Mouse (Mus musculus): ENCODE measurements around the gene Lsm12. TPM values are rescaled to one million over a fixed set of nuclear protein-coding genes. Genes with fewer than 3 reads are reported as not detected.

The Lsm12 gene
- polyA plus RNA-seq, 1 experiment from 2014 or later = 89.9 TPM

DNA sequence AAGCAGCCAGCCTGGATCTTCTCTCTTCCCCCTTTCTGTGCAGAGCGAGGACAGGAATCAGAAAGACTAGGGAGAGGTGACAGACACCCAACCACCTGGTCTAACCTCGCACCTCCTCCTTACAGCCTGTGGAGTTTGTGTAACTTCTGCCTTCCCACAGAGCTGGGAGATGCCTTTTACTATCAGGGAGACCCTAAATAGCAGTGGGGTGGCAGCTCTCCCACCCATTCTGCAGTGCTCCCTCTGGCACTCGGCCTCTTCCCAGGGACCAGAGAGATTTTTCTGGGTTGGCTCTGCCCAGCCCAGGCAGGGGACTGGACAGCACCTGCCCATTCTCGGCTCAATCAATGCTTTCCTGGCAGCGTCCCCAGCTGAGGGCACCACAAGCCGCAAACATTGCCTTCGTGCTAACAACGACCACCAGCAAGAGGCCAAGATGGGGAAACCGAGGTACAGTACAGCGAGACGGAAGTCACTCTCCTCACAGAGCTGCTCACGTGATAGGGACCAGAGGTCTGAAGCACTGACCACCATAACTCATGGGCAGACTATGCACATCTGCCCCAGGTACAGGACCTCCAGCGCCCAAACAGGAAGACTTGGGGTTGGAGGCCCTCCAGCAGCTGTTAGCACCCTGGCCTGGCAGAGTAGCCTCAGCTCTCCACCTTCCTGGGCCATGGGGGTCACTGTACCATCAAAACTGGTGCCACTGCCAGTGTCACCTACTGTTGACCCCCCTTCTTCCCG, 34.3 kb upstream of the Lsm12 start:
- H3K9ac ChIP-seq (ENCODE audit: low read length) = 0 out of 2 replicates have a peak overlapping the region, but pooled peaks have one; percentile 20
- peak overlapping the region; percentile 52; the same call in 1 of the 2 replicates for H3K4me3 ChIP-seq (ENCODE audit: low read depth, low read length)
- 0 out of 2 replicates have a peak, but pooled peaks cover 3% of the 10 kb centered on the region for H3K36me3 ChIP-seq (ENCODE audit: control insufficient read depth, insufficient read depth, low read length)
- no peak; the same call in 1 of the 2 replicates for ATAC-seq (replicated peaks; ENCODE audit: low FRiP score, low TSS enrichment, low read depth)
- peak overlapping the region; percentile 87 for H3K27ac ChIP-seq (ENCODE audit: low read depth)
- no peaks in the 10 kb centered on the region for H3K9me3 ChIP-seq (ENCODE audit: control insufficient read depth, low read length)
- H3K27me3 ChIP-seq (replicated peaks; ENCODE audit: control insufficient read depth, insufficient read depth, low read length) = no peaks in the 10 kb centered on the region
- peak overlapping the region; percentile 91 for H3K4me2 ChIP-seq (ENCODE audit: low read length)
- peaks cover 76% of the 10 kb centered on the region for H3K4me1 ChIP-seq (replicated peaks; ENCODE audit: control insufficient read depth, insufficient read depth, low read length)
- no peak for DNase-seq (ENCODE audit: low spot score)
- 52% methylated on average over 14 of the region's 14 CpGs for WGBS

DNA sequence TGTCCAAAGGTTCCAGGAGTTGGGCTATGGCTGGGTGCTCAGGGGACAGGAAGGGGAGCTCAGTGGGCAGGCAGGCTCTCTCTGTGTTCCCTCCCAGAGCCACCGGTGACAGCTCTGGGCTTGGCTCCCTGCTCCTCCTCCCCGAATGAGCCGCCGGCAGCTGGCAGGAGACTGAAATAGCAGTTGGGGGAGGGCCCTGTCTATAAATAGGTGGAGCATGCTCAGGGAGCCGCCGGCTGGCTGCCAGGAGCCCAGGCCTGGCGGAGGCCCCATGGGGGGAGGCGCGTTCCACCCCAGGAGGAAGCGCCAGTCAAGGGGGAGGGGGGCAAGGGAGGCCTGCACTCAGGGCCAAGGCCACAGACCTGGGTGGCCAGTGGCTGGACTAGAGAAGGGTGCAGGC, 33.7 kb upstream of the Lsm12 start:
- Histone ChIP-seq H3K4me2 (ENCODE audit: low read length) (peak overlapping the region; percentile 91), H3K27me3 (replicated peaks; ENCODE audit: control insufficient read depth, insufficient read depth, low read length) (no peaks in the 10 kb centered on the region), H3K27ac (ENCODE audit: low read depth) (peak overlapping the region; percentile 87), H3K4me3 (ENCODE audit: low read depth, low read length) (peak overlapping the region; percentile 52), H3K9ac (ENCODE audit: low read length) (peak overlapping the region; percentile 41), H3K9me3 (ENCODE audit: control insufficient read depth, low read length) (no peaks in the 10 kb centered on the region), H3K36me3 (ENCODE audit: control insufficient read depth, insufficient read depth, low read length) (no peaks in the 10 kb centered on the region), H3K4me1 (replicated peaks; ENCODE audit: control insufficient read depth, insufficient read depth, low read length) (peaks cover 79% of the 10 kb centered on the region)
- peak; percentile 91 for DNase-seq (ENCODE audit: low spot score)
- peak; percentile 75 for ATAC-seq (replicated peaks; ENCODE audit: low FRiP score, low TSS enrichment, low read depth)
- WGBS = 0% methylated on average over 9 of the region's 10 CpGs

DNA sequence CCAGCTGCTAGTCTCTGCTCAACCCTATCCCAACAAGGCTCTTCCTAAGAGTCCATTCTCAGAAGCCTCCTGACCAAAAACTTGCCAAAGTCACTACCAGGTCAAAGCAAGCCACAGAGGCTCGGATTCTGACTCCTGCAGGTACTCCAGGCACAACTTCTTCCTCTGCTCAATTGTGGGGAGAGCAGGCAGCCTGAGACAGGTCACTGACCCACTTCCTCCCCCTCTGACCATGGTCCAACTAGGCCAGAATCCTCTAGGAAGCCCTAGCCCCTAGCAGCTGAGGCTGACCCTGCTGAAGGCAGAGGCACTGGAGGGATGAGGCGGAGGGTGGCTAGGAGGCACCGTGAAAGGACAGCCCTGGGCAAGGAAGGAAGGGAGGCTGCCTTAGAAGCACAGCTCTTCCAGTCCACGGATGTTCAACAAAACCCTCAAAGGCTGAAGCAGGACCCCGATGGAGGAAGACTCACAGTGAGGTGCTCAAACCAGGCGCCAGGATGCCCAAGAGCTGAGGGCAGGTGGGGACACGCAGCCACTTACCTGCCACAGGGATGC, 32.9 kb upstream of the Lsm12 start:
- WGBS = 44% methylated on average over 7 of the region's 7 CpGs
- Histone ChIP-seq H3K4me1 (replicated peaks; ENCODE audit: control insufficient read depth, insufficient read depth, low read length) (peaks cover 82% of the 10 kb centered on the region), H3K27ac (ENCODE audit: low read depth) (peak overlapping the region; percentile 87), H3K9ac (ENCODE audit: low read length) (peak overlapping the region; percentile 41), H3K36me3 (ENCODE audit: control insufficient read depth, insufficient read depth, low read length) (no peaks in the 10 kb centered on the region), H3K4me3 (ENCODE audit: low read depth, low read length) (peak overlapping the region; percentile 52), H3K27me3 (replicated peaks; ENCODE audit: control insufficient read depth, insufficient read depth, low read length) (no peaks in the 10 kb centered on the region), H3K9me3 (ENCODE audit: control insufficient read depth, low read length) (no peaks in the 10 kb centered on the region), H3K4me2 (ENCODE audit: low read length) (peak overlapping the region; percentile 91)
- no peak for DNase-seq (ENCODE audit: low spot score)
- ATAC-seq (replicated peaks; ENCODE audit: low FRiP score, low TSS enrichment, low read depth) = no peak

DNA sequence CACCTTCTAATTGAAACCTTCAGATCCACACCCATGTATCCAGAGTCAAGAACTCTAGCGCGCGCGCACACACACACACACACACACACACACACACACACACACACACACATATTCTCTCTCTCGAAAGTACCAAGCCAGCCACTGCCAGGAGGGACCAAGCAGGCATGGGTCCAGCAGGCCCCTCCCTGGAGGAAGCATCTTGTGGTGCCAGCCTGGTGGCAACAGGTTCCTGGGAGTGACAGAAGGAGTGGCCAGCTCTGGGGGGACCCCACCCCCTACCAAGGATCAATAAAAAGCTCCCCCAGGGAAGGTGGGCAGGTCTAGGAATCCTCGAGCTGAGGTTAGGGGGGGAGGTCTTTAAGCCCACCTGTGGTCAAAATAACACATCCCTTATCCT, 32.3 kb upstream of the Lsm12 start:
- 44% methylated on average over 6 of the region's 6 CpGs for WGBS
- Histone ChIP-seq H3K4me3 (ENCODE audit: low read depth, low read length) (peak overlapping the region; percentile 52), H3K4me2 (ENCODE audit: low read length) (peak overlapping the region; percentile 91), H3K27ac (ENCODE audit: low read depth) (peak overlapping the region; percentile 87; the same call in 1 of the 2 replicates), H3K9ac (ENCODE audit: low read length) (peak overlapping the region; percentile 41; the same call in 1 of the 2 replicates), H3K27me3 (replicated peaks; ENCODE audit: control insufficient read depth, insufficient read depth, low read length) (no peaks in the 10 kb centered on the region), H3K36me3 (ENCODE audit: control insufficient read depth, insufficient read depth, low read length) (no peaks in the 10 kb centered on the region), H3K4me1 (replicated peaks; ENCODE audit: control insufficient read depth, insufficient read depth, low read length) (peaks cover 80% of the 10 kb centered on the region), H3K9me3 (ENCODE audit: control insufficient read depth, low read length) (no peaks in the 10 kb centered on the region)
- ATAC-seq (replicated peaks; ENCODE audit: low FRiP score, low TSS enrichment, low read depth) = no peak
- DNase-seq (ENCODE audit: low spot score) = no peak

DNA sequence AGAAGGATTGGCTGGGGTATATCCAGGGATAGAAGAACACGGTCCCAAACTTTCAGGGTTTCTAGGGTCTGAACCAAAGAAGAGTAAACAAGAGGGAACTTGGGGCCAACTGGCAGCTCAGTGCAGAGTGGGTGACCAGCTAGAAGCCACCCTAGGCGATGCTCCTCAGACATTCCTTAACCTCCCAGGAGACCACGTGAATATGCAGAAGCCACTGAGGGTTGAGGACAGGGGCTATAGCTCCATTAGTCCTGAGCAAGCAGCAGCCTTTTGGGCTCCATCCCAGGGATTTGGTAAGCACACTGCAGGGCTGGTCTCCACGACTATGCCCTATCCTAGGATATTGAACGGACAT, 31.8 kb upstream of the Lsm12 start:
- Histone ChIP-seq H3K9me3 (ENCODE audit: control insufficient read depth, low read length) (no peaks in the 10 kb centered on the region), H3K4me3 (ENCODE audit: low read depth, low read length) (peak overlapping the region; percentile 11), H3K4me1 (replicated peaks; ENCODE audit: control insufficient read depth, insufficient read depth, low read length) (peaks cover 83% of the 10 kb centered on the region), H3K36me3 (ENCODE audit: control insufficient read depth, insufficient read depth, low read length) (no peaks in the 10 kb centered on the region), H3K4me2 (ENCODE audit: low read length) (peak overlapping the region; percentile 91), H3K27ac (ENCODE audit: low read depth) (peak overlapping the region; percentile 83), H3K27me3 (replicated peaks; ENCODE audit: control insufficient read depth, insufficient read depth, low read length) (no peaks in the 10 kb centered on the region), H3K9ac (ENCODE audit: low read length) (no peak overlapping the region)
- DNase-seq (ENCODE audit: low spot score) = no peak
- no peak for ATAC-seq (replicated peaks; ENCODE audit: low FRiP score, low TSS enrichment, low read depth)
- WGBS = 16% methylated on average over 5 of the region's 5 CpGs

DNA sequence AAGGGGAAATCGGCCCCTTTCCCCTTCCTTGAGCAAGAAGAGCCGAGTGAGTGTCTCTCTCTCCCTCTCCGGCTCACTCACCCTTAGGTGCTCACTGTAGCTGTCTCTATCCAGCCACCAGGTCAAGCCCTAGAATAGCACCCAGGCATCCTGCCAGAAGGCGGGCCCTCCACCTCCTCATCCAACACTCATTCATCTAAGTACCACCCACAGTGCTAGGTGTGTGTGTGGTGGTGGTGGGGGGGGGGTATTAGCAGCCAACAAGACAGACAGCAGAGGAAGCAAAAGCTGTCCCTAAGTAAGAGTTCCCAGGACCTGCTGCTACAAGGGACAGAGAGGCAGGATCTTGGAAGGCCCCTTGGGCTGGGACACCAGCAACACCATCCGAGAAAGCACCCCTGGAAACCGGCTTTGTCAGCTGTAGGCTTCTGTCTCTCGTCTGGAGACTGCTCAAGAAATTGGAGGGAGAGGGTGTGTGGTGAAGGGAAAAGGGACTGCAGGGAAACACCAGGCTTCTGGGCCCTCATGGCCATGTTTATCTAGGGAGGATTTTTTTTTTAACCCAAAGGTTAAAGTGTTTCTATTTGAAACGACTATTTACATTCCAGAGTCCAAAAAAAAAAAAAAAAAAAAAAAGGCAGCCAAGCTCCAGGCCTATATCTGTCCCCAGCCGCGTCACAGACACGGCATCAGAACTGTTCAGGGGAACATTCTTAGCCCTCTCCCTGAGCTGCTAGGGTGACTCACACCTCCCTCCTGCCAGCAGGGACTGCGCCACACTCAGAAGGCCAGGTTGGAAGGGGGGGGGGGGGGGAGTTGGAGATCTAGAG, 31.2 kb upstream of the Lsm12 start:
- Histone ChIP-seq H3K4me1 (replicated peaks; ENCODE audit: control insufficient read depth, insufficient read depth, low read length) (peaks cover 88% of the 10 kb centered on the region), H3K36me3 (ENCODE audit: control insufficient read depth, insufficient read depth, low read length) (0 out of 2 replicates have a peak, but pooled peaks cover 5% of the 10 kb centered on the region), H3K9ac (ENCODE audit: low read length) (peak overlapping the region; percentile 27), H3K4me3 (ENCODE audit: low read depth, low read length) (peak overlapping the region; percentile 11), H3K4me2 (ENCODE audit: low read length) (peak overlapping the region; percentile 91), H3K27me3 (replicated peaks; ENCODE audit: control insufficient read depth, insufficient read depth, low read length) (no peaks in the 10 kb centered on the region), H3K27ac (ENCODE audit: low read depth) (peak overlapping the region; percentile 83), H3K9me3 (ENCODE audit: control insufficient read depth, low read length) (no peaks in the 10 kb centered on the region)
- peak; percentile 38; the same call in 1 of the 2 replicates for ATAC-seq (replicated peaks; ENCODE audit: low FRiP score, low TSS enrichment, low read depth)
- peak; percentile 65 for DNase-seq (ENCODE audit: low spot score)
- 10% methylated on average over 12 of the region's 12 CpGs for WGBS

DNA sequence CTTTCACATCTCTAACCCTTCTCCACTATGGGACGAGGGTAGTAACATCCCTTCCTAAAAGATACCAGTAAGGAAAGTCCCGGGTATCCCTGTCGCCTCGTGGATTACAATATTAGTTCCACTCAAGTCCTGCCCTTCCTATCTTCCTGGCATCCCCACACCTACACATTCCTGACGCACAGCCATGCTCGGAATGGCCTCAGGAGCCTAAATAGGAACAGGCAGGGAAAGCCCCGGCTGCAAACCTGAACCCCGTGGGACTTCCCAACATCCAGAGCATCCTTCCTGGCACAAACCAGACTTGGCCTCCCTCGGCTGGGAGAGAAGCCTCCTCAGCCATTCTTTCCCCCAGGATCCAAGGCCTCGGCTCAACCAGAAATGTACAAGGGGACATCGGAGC, 30.4 kb upstream of the Lsm12 start:
- Histone ChIP-seq H3K36me3 (ENCODE audit: control insufficient read depth, insufficient read depth, low read length) (0 out of 2 replicates have a peak, but pooled peaks cover 6% of the 10 kb centered on the region), H3K27ac (ENCODE audit: low read depth) (peak overlapping the region; percentile 83), H3K4me2 (ENCODE audit: low read length) (peak overlapping the region; percentile 91), H3K4me3 (ENCODE audit: low read depth, low read length) (no peak overlapping the region), H3K27me3 (replicated peaks; ENCODE audit: control insufficient read depth, insufficient read depth, low read length) (no peaks in the 10 kb centered on the region), H3K4me1 (replicated peaks; ENCODE audit: control insufficient read depth, insufficient read depth, low read length) (peaks cover 91% of the 10 kb centered on the region), H3K9ac (ENCODE audit: low read length) (peak overlapping the region; percentile 27), H3K9me3 (ENCODE audit: control insufficient read depth, low read length) (no peaks in the 10 kb centered on the region)
- DNase-seq (ENCODE audit: low spot score) = no peak
- WGBS = 54% methylated on average over 11 of the region's 11 CpGs
- no peak for ATAC-seq (replicated peaks; ENCODE audit: low FRiP score, low TSS enrichment, low read depth)

DNA sequence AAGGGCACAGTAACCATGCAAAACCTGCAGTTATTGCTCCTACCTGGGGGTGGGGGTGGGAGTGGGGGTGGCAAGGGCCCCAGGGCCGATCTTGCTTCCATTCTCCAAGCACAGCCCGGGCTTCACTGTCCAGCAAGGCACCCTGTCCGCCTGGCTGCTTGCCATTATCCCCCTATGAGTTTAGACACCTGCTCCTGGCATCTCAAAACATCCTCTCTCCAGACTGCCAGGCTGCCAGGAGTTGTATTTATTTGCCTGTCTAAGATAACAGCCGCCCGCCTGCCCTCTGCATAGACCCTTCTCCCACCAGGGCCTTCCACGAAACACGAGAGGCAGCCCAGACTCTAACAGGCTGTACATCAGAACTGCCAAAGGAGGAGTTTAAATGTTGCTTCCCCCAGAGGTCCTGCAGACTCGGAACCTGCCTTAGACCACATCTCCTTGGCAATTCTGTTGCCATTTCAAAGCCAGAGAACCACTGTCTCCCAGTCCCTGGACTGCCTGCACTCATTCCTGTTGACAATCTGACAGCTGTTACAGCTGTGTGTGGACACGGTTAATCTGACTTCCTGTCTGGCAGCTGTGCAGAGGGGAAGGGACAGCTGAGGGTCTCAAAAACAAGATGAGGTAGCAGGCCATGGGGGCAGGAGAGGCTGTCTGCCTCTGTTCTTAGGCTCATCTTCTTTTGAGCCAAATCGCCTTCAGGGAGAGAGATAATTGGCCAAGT, 29.5 kb upstream of the Lsm12 start:
- H3K27ac ChIP-seq (ENCODE audit: low read depth) = peak overlapping the region; percentile 27; the same call in 1 of the 2 replicates
- H3K4me1 ChIP-seq (replicated peaks; ENCODE audit: control insufficient read depth, insufficient read depth, low read length) = peaks cover 88% of the 10 kb centered on the region
- DNase-seq (ENCODE audit: low spot score) = no peak
- H3K9ac ChIP-seq (ENCODE audit: low read length) = no peak overlapping the region
- 25% methylated on average over 10 of the region's 10 CpGs for WGBS
- H3K9me3 ChIP-seq (ENCODE audit: control insufficient read depth, low read length) = no peaks in the 10 kb centered on the region
- no peak for ATAC-seq (replicated peaks; ENCODE audit: low FRiP score, low TSS enrichment, low read depth)
- H3K36me3 ChIP-seq (ENCODE audit: control insufficient read depth, insufficient read depth, low read length) = 0 out of 2 replicates have a peak, but pooled peaks cover 6% of the 10 kb centered on the region
- no peaks in the 10 kb centered on the region for H3K27me3 ChIP-seq (replicated peaks; ENCODE audit: control insufficient read depth, insufficient read depth, low read length)
- H3K4me3 ChIP-seq (ENCODE audit: low read depth, low read length) = no peak overlapping the region
- peak overlapping the region; percentile 91 for H3K4me2 ChIP-seq (ENCODE audit: low read length)
